Mouse (Mus musculus): ENCODE data around the gene Dst.

Gene Dst

GRCm38 (mm10) chr1:33977832-33978231, 69.8 kb downstream of the Dst start:
- no peak for DNase-seq (ENCODE audit: low spot score in 2 of 2)

GRCm38 (mm10) chr1:33980420-33980819, 72.4 kb downstream of the Dst start:
- no peak for DNase-seq (ENCODE audit: low spot score in 2 of 2)

- no peak for DNase-seq (ENCODE audit: low spot score in 2 of 2)
Measured at GRCm38 (mm10) chr1:33989643-33990042, 81.6 kb downstream of the Dst start.

GRCm38 (mm10) chr1:33991067-33991466, 83.0 kb downstream of the Dst start:
- no peak for DNase-seq (ENCODE audit: low spot score in 2 of 2)

GRCm38 (mm10) chr1:33992810-33993209, 84.8 kb downstream of the Dst start:
- no peak for DNase-seq (ENCODE audit: low spot score in 2 of 2)

GRCm38 (mm10) chr1:33994201-33994600, 86.2 kb downstream of the Dst start:
- no peak for DNase-seq (ENCODE audit: low spot score in 2 of 2)

- no peak for DNase-seq (ENCODE audit: low spot score in 2 of 2)
Measured at GRCm38 (mm10) chr1:33995386-33995785, 87.4 kb downstream of the Dst start.

GRCm38 (mm10) chr1:33996105-33996887, 88.3 kb downstream of the Dst start:
- no peak for DNase-seq (ENCODE audit: low spot score in 2 of 2)

GRCm38 (mm10) chr1:34002321-34002720, 94.3 kb downstream of the Dst start:
- no peak for DNase-seq (ENCODE audit: low spot score in 2 of 2)

- no peak for DNase-seq (ENCODE audit: low spot score in 2 of 2)
Measured at GRCm38 (mm10) chr1:34002970-34003369, 94.9 kb downstream of the Dst start.

GRCm38 (mm10) chr1:34005238-34005725, 97.3 kb downstream of the Dst start:
- DNase-seq (ENCODE audit: low spot score in 2 of 2), result no peak

GRCm38 (mm10) chr1:34005726-34006638, 98.0 kb downstream of the Dst start:
- DNase-seq (ENCODE audit: low spot score in 2 of 2), result peak; percentile 46 to 53

- no peak for DNase-seq (ENCODE audit: low spot score in 2 of 2)
Measured at GRCm38 (mm10) chr1:34006828-34007361, 98.9 kb downstream of the Dst start.

- DNase-seq (ENCODE audit: low spot score in 2 of 2), result no peak
Measured at GRCm38 (mm10) chr1:34007379-34007778, 99.4 kb downstream of the Dst start.

- peak; percentile 15 to 49 for DNase-seq (ENCODE audit: low spot score in 2 of 2)
Measured at GRCm38 (mm10) chr1:34011051-34011677, 103.1 kb downstream of the Dst start.

- no peak for DNase-seq (ENCODE audit: low spot score in 2 of 2)
Measured at GRCm38 (mm10) chr1:34011821-34012271, 103.8 kb downstream of the Dst start.

GRCm38 (mm10) chr1:34013490-34013889, 105.5 kb downstream of the Dst start:
- no peak for DNase-seq (ENCODE audit: low spot score in 2 of 2)

- no peak for DNase-seq (ENCODE audit: low spot score in 2 of 2)
Measured at GRCm38 (mm10) chr1:34016780-34017179, 108.8 kb downstream of the Dst start.

GRCm38 (mm10) chr1:34017323-34017722, 109.3 kb downstream of the Dst start:
- DNase-seq (ENCODE audit: low spot score in 2 of 2), result no peak

- DNase-seq (ENCODE audit: low spot score in 2 of 2), result no peak
Measured at GRCm38 (mm10) chr1:34020599-34020998, 112.6 kb downstream of the Dst start.

- no peak for DNase-seq (ENCODE audit: low spot score in 2 of 2)
Measured at GRCm38 (mm10) chr1:34021574-34021973, 113.5 kb downstream of the Dst start.

GRCm38 (mm10) chr1:34023154-34023553, 115.1 kb downstream of the Dst start:
- DNase-seq (ENCODE audit: low spot score in 2 of 2), result no peak

All from spleen, postnatal 36 days (tissue).